ENCODE assay signal across 27 mouse cellular contexts in the genomic region with DNA sequence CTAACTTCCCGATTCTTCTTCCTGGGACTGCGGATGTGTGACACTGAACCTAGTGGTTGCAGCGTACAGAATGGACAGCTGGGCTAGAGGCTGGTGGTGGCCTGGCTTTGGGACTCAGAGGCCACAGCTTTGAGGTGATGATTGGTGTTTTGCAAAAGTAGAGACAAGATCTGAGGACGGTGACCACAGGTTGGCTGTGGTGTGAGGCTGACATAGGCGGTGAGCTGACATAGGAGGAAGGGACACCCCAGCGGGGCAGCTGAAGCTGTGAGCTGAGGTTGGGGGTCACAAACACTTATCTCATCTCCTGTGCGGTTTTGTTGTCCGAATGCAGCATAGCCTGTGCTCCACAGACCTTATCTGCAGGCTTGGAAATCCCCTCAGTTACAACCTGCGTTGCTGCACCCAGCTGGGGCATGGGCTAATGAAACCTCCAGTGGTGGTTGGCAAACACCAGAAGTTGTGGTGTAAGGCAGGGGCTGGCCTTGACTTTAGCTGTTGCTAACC.
DNase-seq lines count a peak whose midpoint lies in the region; ATAC-seq and TF ChIP-seq lines count a peak whose summit lies in the region.
"Had no signal": no experiment of that assay in that cellular context is flagged by ENCODE, and none has a peak within 500 bp of the region (broad histone marks: within the 10 kb centered on the region; RNA-seq: fewer than 3 reads in every experiment).

No protein-coding gene starts in this region.

- no peak overlapping the region; the same call in 1 of the 2 replicates for H3K4me2 ChIP-seq in liver, postnatal 0 days (ENCODE audit: low read depth, low read length)
- H3K4me2 ChIP-seq in liver, embryonic 11.5 days: no peak overlapping the region
- H3K4me2 ChIP-seq in forebrain, embryonic 11.5 days (ENCODE audit: low read depth, low read length, severe bottlenecking): no peak overlapping the region
- H3K4me2 ChIP-seq in intestine, embryonic 16.5 days (ENCODE audit: low read depth, low read length): no peak overlapping the region
- H3K4me2 ChIP-seq: forebrain, embryonic 12.5 days; heart, embryonic 13.5 days; hindbrain, embryonic 12.5 days; kidney, embryonic 15.5 days; limb, embryonic 13.5 days; liver, embryonic 13.5 days; lung, embryonic 14.5 days; neural tube, embryonic 13.5 days had no signal

- no peak for TF ChIP-seq EP300 in liver, postnatal 0 days (IDR thresholded peaks at IDR 0.05; ENCODE audit: low read depth)

- WGBS in liver, postnatal 0 days (ENCODE audit: insufficient replicate concordance): 50% methylated on average over 9 of the region's 9 CpGs
- 51% methylated on average over 9 of the region's 9 CpGs for WGBS in liver, embryonic 11.5 days
- 92% methylated on average over 9 of the region's 9 CpGs for WGBS in forebrain, embryonic 11.5 days
- 84% methylated on average over 9 of the region's 9 CpGs for WGBS in intestine, embryonic 16.5 days

- no peaks in the 10 kb centered on the region for H3K9me3 ChIP-seq in liver, postnatal 0 days (ENCODE audit: low read length)
- H3K9me3 ChIP-seq in liver, embryonic 11.5 days (ENCODE audit: control insufficient read depth, low read length): no peaks in the 10 kb centered on the region
- no peaks in the 10 kb centered on the region for H3K9me3 ChIP-seq in forebrain, embryonic 11.5 days (ENCODE audit: control insufficient read depth, low read length)
- H3K9me3 ChIP-seq in intestine, embryonic 16.5 days (ENCODE audit: control insufficient read depth, low read length): no peaks in the 10 kb centered on the region
- H3K9me3 ChIP-seq: forebrain, embryonic 12.5 days; heart, embryonic 13.5 days; hindbrain, embryonic 12.5 days; kidney, embryonic 15.5 days; limb, embryonic 13.5 days; liver, embryonic 13.5 days; neural tube, embryonic 13.5 days had no signal

- peaks cover 3% of the 10 kb centered on the region; the same call in 1 of the 2 replicates for H3K4me1 ChIP-seq in liver, postnatal 0 days (ENCODE audit: insufficient read depth)
- H3K4me1 ChIP-seq in liver, embryonic 11.5 days (replicated peaks; ENCODE audit: control insufficient read depth, insufficient read depth, low read length): no peaks in the 10 kb centered on the region
- H3K4me1 ChIP-seq in forebrain, embryonic 11.5 days (replicated peaks; ENCODE audit: control insufficient read depth, insufficient read depth, low read length): peaks cover 4% of the 10 kb centered on the region
- peaks cover 22% of the 10 kb centered on the region for H3K4me1 ChIP-seq in intestine, embryonic 16.5 days (ENCODE audit: control insufficient read depth, insufficient read depth, low read length)

- no peak overlapping the region for H3K9ac ChIP-seq in liver, postnatal 0 days (replicated peaks)
- no peak overlapping the region for H3K9ac ChIP-seq in liver, embryonic 11.5 days (ENCODE audit: low read depth, low read length)
- no peak overlapping the region for H3K9ac ChIP-seq in forebrain, embryonic 11.5 days (ENCODE audit: low read length)
- no peak overlapping the region for H3K9ac ChIP-seq in intestine, embryonic 16.5 days (ENCODE audit: low read depth, low read length)
- H3K9ac ChIP-seq: forebrain, embryonic 12.5 days; forebrain, postnatal 0 days; heart, embryonic 13.5 days; hindbrain, embryonic 12.5 days; kidney, embryonic 15.5 days; limb, embryonic 13.5 days; liver, embryonic 13.5 days; lung, embryonic 14.5 days; neural tube, embryonic 13.5 days had no signal

- POLR2A ChIA-PET in Patski (lab: Charles Lee): interaction anchor here (0.6 to 1.0 kb wide), 2 partner anchors 10 to 70 kb away, joined by 3 read pairs; no protein-coding TSS in a partner anchor

- peak; percentile 26 for DNase-seq in liver, postnatal 0 days
- no peak for DNase-seq in liver, embryonic 11.5 days (ENCODE audit: low spot score)
- DNase-seq in Patski (ENCODE audit: low read depth, low spot score): no peak
- peak; percentile 85 to 95 for DNase-seq in natural killer cell, adult 2 months (ENCODE audit: low spot score in 2 of 2)
- DNase-seq in forebrain, embryonic 11.5 days (ENCODE audit: low spot score): no peak
- DNase-seq: adrenal gland, postnatal 25 days; cerebellum, adult 18-20 months; cerebellum, postnatal 10 days; forebrain, postnatal 0 days; heart, postnatal 10 days; kidney, adult 18-20 months; kidney, postnatal 25 days; liver, embryonic 13.5 days; lung, embryonic 14.5 days; lung, postnatal 14 days; midbrain, embryonic 14.5 days; right cerebral cortex, postnatal 14 days had no signal

- in situ Hi-C loops in Patski (cut with MboI; ENCODE audit: low pct_unique_long_range_greater_than_20kb): no loop called here

- ATAC-seq in liver, postnatal 0 days: no peak; the same call in none of the 2 replicates
- ATAC-seq in liver, embryonic 11.5 days (replicated peaks; ENCODE audit: low FRiP score): no peak
- peak; percentile 29 for ATAC-seq in Patski
- ATAC-seq in megakaryocyte, adult 5-6 weeks (ENCODE audit: poor library complexity, severe bottlenecking): peak; percentile 86
- no peak for ATAC-seq in forebrain, embryonic 11.5 days (replicated peaks; ENCODE audit: low FRiP score)
- no peak for ATAC-seq in intestine, embryonic 16.5 days
- ATAC-seq: forebrain, postnatal 0 days; inflammation-experienced regulatory T-cells, adult 6 months had no signal

- no peaks in the 10 kb centered on the region for H3K27me3 ChIP-seq in liver, postnatal 0 days (ENCODE audit: insufficient read depth, low read length)
- no peaks in the 10 kb centered on the region for H3K27me3 ChIP-seq in liver, embryonic 11.5 days (replicated peaks; ENCODE audit: control insufficient read depth, insufficient read depth, low read length)
- H3K27me3 ChIP-seq in Patski: peaks cover 2% of the 10 kb centered on the region
- no peaks in the 10 kb centered on the region for H3K27me3 ChIP-seq in forebrain, embryonic 11.5 days (ENCODE audit: control insufficient read depth, insufficient read depth, low read length)
- no peaks in the 10 kb centered on the region for H3K27me3 ChIP-seq in intestine, embryonic 16.5 days (replicated peaks; ENCODE audit: control insufficient read depth, insufficient read depth, low read length)
- H3K27me3 ChIP-seq: forebrain, embryonic 12.5 days; liver, embryonic 13.5 days had no signal

- no peaks in the 10 kb centered on the region for H3K36me3 ChIP-seq in liver, postnatal 0 days (replicated peaks; ENCODE audit: insufficient read depth, low read length)
- H3K36me3 ChIP-seq in liver, embryonic 11.5 days (ENCODE audit: control insufficient read depth, insufficient read depth, low read length): no peaks in the 10 kb centered on the region
- no peaks in the 10 kb centered on the region for H3K36me3 ChIP-seq in forebrain, embryonic 11.5 days (ENCODE audit: control insufficient read depth, insufficient read depth, low read length)
- no peaks in the 10 kb centered on the region for H3K36me3 ChIP-seq in intestine, embryonic 16.5 days (ENCODE audit: control insufficient read depth, insufficient read depth, low read length)
- H3K36me3 ChIP-seq: forebrain, embryonic 12.5 days; heart, embryonic 13.5 days; hindbrain, embryonic 12.5 days; kidney, embryonic 15.5 days; limb, embryonic 13.5 days; liver, embryonic 13.5 days; neural tube, embryonic 13.5 days had no signal

- CTCF ChIA-PET in Patski (lab: Charles Lee): interaction anchor here (0.6 to 1.4 kb wide), 2 partner anchors 12 to 207 kb away, joined by 3 read pairs; no protein-coding TSS in a partner anchor

- no peak for TF ChIP-seq CTCF in liver, postnatal 0 days (IDR thresholded peaks at IDR 0.05; ENCODE audit: low read depth)
- TF ChIP-seq CTCF in Patski (IDR thresholded peaks at IDR 0.05): no peak

- H3K4me3 ChIP-seq in liver, postnatal 0 days (ENCODE audit: low read depth, low read length): no peak overlapping the region
- H3K4me3 ChIP-seq in liver, embryonic 11.5 days (ENCODE audit: low read depth, low read length): no peak overlapping the region
- no peak overlapping the region for H3K4me3 ChIP-seq in forebrain, embryonic 11.5 days (ENCODE audit: low read depth, low read length)
- no peak overlapping the region for H3K4me3 ChIP-seq in intestine, embryonic 16.5 days (ENCODE audit: low read length)
- H3K4me3 ChIP-seq: erythroblast, embryonic 14.5 days; forebrain, embryonic 12.5 days; heart, embryonic 13.5 days; hindbrain, embryonic 12.5 days; kidney, embryonic 15.5 days; limb, embryonic 13.5 days; liver, embryonic 13.5 days; neural tube, embryonic 13.5 days had no signal

- H3K27ac ChIP-seq in liver, postnatal 0 days (ENCODE audit: low read depth): no peak overlapping the region
- H3K27ac ChIP-seq in liver, embryonic 11.5 days (ENCODE audit: low read depth, low read length): no peak overlapping the region
- H3K27ac ChIP-seq in forebrain, embryonic 11.5 days (ENCODE audit: low read depth, low read length): no peak overlapping the region
- H3K27ac ChIP-seq in intestine, embryonic 16.5 days (ENCODE audit: low read length): no peak overlapping the region
- H3K27ac ChIP-seq: heart, embryonic 13.5 days; hindbrain, embryonic 12.5 days; kidney, embryonic 15.5 days; limb, embryonic 13.5 days; liver, embryonic 13.5 days; neural tube, embryonic 13.5 days had no signal

Comparison
In these comparisons a context has a peak if more than half of its experiments do, and no peak if none do; other contexts are left out.
1. DNase-seq: peak in liver, postnatal 0 days (single experiment) and natural killer cell, adult 2 months (2 of 2); none in liver, embryonic 11.5 days (single experiment), Patski (single experiment) and forebrain, embryonic 11.5 days (single experiment).
2. ATAC-seq: peak in Patski (single experiment) and megakaryocyte, adult 5-6 weeks (single experiment); none in liver, postnatal 0 days (single experiment), liver, embryonic 11.5 days (single experiment), forebrain, embryonic 11.5 days (single experiment) and intestine, embryonic 16.5 days (single experiment).